Mouse (Mus musculus) bone marrow macrophage, adult 2 months (primary cell): ENCODE data around the gene Surf2.

Source experiments
- CTCF ChIP-seq: IDR thresholded peaks from 2 replicates; pipeline ENCODE4 v1.5.1; 2012; ENCODE audit warnings: low read depth, mild to moderate bottlenecking, low read length, moderate library complexity
- POLR2A ChIP-seq: IDR thresholded peaks from 2 replicates; pipeline ENCODE4 v1.6.1; 2012; ENCODE audit warnings: mild to moderate bottlenecking, low read depth, low read length, borderline replicate concordance

- TF ChIP-seq POLR2A: no peak
- no peak for TF ChIP-seq CTCF
Observed at GRCm38 (mm10) chr2:26909387-26909784, 6.8 kb upstream of the Surf2 start.
